Mouse (Mus musculus) hindbrain, embryonic 10.5 days (tissue): ENCODE results near the gene Brd3os. TPM values are rescaled to one million over a fixed set of nuclear protein-coding genes. Genes with fewer than 3 reads are reported as not detected.

ENCODE experiments used
- DNase-seq: peaks from one replicate; pipeline ENCODE4 v3.0.0-alpha.2; 2017; ENCODE audit warnings: low spot score
- H3K27ac ChIP-seq: fragments of 300-500 bp; sonication (generic); 2 replicates; pipeline ENCODE4 v1.5.1; 2016; ENCODE audit warnings: mild to moderate bottlenecking, moderate library complexity
- H3K27me3 ChIP-seq: fragments of 300-500 bp; sonication (generic); 2 replicates; pipeline ENCODE4 v1.6.1; 2016; ENCODE audit warnings: mild to moderate bottlenecking; ENCODE audit not compliant: poor library complexity, insufficient read depth, severe bottlenecking
- H3K36me3 ChIP-seq: fragments of 300-500 bp; sonication (generic); 2 replicates; pipeline ENCODE4 v1.6.1; 2016; ENCODE audit warnings: mild to moderate bottlenecking, moderate library complexity
- H3K4me1 ChIP-seq: fragments of 300-500 bp; sonication (generic); replicated peaks from 2 replicates; pipeline ENCODE4 v1.6.1; 2016; ENCODE audit warnings: mild to moderate bottlenecking
- H3K4me3 ChIP-seq: fragments of 300-500 bp; sonication (generic); 2 replicates; pipeline ENCODE4 v1.5.1; 2016; ENCODE audit warnings: mild to moderate bottlenecking, moderate library complexity
- H3K9me3 ChIP-seq: fragments of 300-500 bp; sonication (generic); 2 replicates; pipeline ENCODE4 v1.6.1; 2016; ENCODE audit warnings: mild to moderate bottlenecking, moderate library complexity
- WGBS: fragments of 180-500 bp; shearing (Covaris S2); methylation state at CpG from one replicate; pipeline ENCODE4 v1.1.7; 2016; 5-methylcytosine and 5-hydroxymethylcytosine counted together
- polyA plus RNA-seq: library from polyadenylated mRNA; unstranded; fragments of >200 nt; fragmentation: Nextera tagmentation; extraction: Ambion mirVana; gene quantifications from 2 replicates; pipeline ENCODE4 v1.2.1, GENCODE M21; 2016

The Brd3os gene
- polyA plus RNA-seq, 1 experiment from 2014 or later = 16.5 TPM

DNA sequence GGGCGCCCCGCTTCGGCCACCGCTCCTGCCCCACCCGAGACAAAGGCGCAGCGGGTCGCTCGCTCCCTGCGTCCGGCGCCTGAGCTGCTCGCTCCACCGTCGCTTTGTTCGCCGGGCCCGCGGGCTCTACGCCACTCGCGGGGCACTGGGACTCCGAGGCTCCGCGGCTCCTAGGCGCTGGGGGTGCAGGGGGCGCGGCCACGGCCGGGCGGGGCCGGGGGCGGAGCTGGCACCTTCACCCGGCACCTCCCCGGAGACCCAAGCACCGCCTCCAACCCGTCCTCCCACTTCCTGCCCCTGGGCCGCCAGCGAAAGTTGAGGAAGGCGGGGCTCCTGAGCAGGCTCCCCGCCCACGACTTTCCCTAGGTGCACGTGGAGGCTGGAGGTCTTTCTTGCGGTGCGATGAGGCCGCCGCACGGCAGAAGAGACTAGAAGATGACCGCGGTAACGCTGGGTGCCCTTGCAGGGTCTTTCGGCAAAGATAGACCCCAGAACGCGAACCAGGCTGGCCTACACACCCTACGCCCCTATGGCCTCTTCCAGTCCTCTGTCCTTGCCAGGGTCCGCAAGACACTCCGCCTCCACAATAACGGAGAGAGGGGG is 15.2 kb upstream of the Brd3os start, which contains the start of gene Vav2:
TSS of gene Vav2 (minus strand) at position 179 of the 603 bp plus-strand sequence.
- Histone ChIP-seq H3K4me3 (peak within 1 kb of the TSS; percentile 96), H3K27me3 (no peaks in the 10 kb centered on the region), H3K9me3 (no peaks in the 10 kb centered on the region), H3K36me3 (peaks cover 11% of the 10 kb centered on the region), H3K27ac (peak within 1 kb of the TSS; percentile 98), H3K4me1 (peaks cover 58% of the 10 kb centered on the region)
- WGBS = under 1% methylated on average over 58 of the region's 58 CpGs
- peak; percentile 94 for DNase-seq

GRCm38 (mm10) chr2:27428071-27428470 is 14.1 kb upstream of the Brd3os start:
- peak; percentile 89 for DNase-seq
- Histone ChIP-seq H3K4me1 (peaks cover 48% of the 10 kb centered on the region), H3K27ac (peak overlapping the region; percentile 40; the same call in 1 of the 2 replicates), H3K9me3 (no peaks in the 10 kb centered on the region), H3K4me3 (peak overlapping the region; percentile 96; the same call in 1 of the 2 replicates), H3K27me3 (no peaks in the 10 kb centered on the region), H3K36me3 (no peaks in the 10 kb centered on the region)
- WGBS = 0% methylated on average over 4 of the region's 4 CpGs

GRCm38 (mm10) chr2:27430621-27431020 is 11.5 kb upstream of the Brd3os start:
- H3K4me1 ChIP-seq = peaks cover 31% of the 10 kb centered on the region
- no peaks in the 10 kb centered on the region for H3K36me3 ChIP-seq
- H3K4me3 ChIP-seq = no peak overlapping the region
- H3K27me3 ChIP-seq = no peaks in the 10 kb centered on the region
- WGBS = 93% methylated on average over 7 of the region's 7 CpGs
- no peak for DNase-seq
- no peak overlapping the region for H3K27ac ChIP-seq
- no peaks in the 10 kb centered on the region for H3K9me3 ChIP-seq

GRCm38 (mm10) chr2:27432599-27432998 is 9.5 kb upstream of the Brd3os start:
- H3K9me3 ChIP-seq = no peaks in the 10 kb centered on the region
- H3K4me3 ChIP-seq = no peak overlapping the region
- no peak overlapping the region for H3K27ac ChIP-seq
- H3K27me3 ChIP-seq = no peaks in the 10 kb centered on the region
- no peaks in the 10 kb centered on the region for H3K36me3 ChIP-seq
- no peak for DNase-seq
- H3K4me1 ChIP-seq = peaks cover 14% of the 10 kb centered on the region
- 80% methylated on average over 2 of the region's 2 CpGs for WGBS

GRCm38 (mm10) chr2:27437876-27438275 is 4.2 kb upstream of the Brd3os start:
- Histone ChIP-seq H3K4me1 (peaks cover 25% of the 10 kb centered on the region), H3K9me3 (no peaks in the 10 kb centered on the region), H3K4me3 (no peak overlapping the region), H3K36me3 (no peaks in the 10 kb centered on the region), H3K27ac (no peak overlapping the region), H3K27me3 (no peaks in the 10 kb centered on the region)
- 65% methylated on average over 1 of the region's 1 CpGs for WGBS
- no peak for DNase-seq

GRCm38 (mm10) chr2:27438281-27438680 is 3.8 kb upstream of the Brd3os start:
- WGBS = 23% methylated on average over 11 of the region's 11 CpGs
- H3K36me3 ChIP-seq = no peaks in the 10 kb centered on the region
- H3K4me3 ChIP-seq = no peak overlapping the region
- no peaks in the 10 kb centered on the region for H3K27me3 ChIP-seq
- no peaks in the 10 kb centered on the region for H3K9me3 ChIP-seq
- H3K4me1 ChIP-seq = peaks cover 29% of the 10 kb centered on the region
- H3K27ac ChIP-seq = no peak overlapping the region
- no peak for DNase-seq

DNA sequence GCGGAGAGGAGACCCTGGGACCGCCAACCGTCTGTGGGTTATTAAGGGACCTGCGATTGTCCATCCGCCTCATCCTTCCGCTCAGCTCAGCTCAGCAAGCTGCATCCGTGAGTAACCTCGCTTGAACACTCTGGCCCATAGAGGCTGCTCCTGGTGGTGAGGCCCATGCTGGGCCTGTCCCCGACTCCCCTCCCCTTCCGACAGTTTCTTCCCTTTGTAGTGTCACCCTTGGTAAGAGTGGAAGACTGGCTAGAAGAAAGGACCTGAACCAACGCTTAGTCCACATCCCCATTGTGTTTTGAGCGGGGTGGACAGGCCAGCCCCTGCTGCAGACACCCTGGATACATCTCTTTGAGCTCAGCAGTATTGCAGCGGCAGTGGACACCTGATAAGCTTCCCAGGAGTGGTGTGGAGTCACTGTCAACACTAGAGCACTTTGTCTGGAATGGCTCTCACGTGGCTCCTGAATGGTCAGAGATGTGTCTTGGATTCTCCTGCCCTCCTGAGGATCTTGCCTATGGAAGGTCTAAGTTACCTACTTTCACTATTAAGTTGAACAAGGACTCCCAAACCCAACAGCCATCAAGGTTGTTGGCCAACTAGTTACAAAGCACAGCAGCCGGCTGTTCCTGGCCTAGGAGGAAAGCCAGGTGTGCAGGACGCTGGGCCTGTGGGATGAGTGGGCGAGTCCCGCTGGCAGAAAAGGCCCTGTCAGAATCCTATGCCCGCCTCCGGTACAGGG is 755 bp downstream of the Brd3os start:
- Histone ChIP-seq H3K4me1 (peaks cover 21% of the 10 kb centered on the region), H3K27me3 (no peaks in the 10 kb centered on the region), H3K27ac (peak overlapping the region; percentile 90), H3K4me3 (peak overlapping the region; percentile 79), H3K9me3 (no peaks in the 10 kb centered on the region), H3K36me3 (peaks cover 41% of the 10 kb centered on the region)
- WGBS = 34% methylated on average over 20 of the region's 20 CpGs
- no peak for DNase-seq

GRCm38 (mm10) chr2:27443450-27443708 is 1.3 kb downstream of the Brd3os start:
- Histone ChIP-seq H3K4me1 (peaks cover 17% of the 10 kb centered on the region), H3K36me3 (peaks cover 46% of the 10 kb centered on the region), H3K4me3 (peak overlapping the region; percentile 79), H3K27me3 (no peaks in the 10 kb centered on the region), H3K9me3 (no peaks in the 10 kb centered on the region), H3K27ac (no peak overlapping the region)
- no peak for DNase-seq
- WGBS = 81% methylated on average over 5 of the region's 5 CpGs

DNA sequence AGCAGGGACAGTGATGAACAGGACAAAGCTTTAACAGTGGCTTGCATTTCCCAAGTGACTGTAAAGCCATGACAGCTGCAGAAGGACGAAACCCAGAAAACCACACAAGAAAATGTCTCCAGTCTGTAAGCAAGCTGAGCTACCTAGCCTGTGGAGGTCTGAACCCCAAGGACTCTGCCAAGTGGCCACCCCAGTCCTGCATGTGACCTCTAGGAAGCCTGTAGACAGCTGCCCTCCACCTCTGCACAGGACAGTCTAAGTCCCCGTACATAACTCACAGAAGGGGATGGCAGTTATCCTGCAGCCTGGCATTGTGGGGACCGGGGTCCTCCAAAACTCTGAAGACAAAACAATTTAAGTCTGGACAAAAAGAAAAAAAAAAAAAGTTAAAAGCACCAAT is 3.8 kb downstream of the Brd3os start:
- 95% methylated on average over 3 of the region's 3 CpGs for WGBS
- H3K27ac ChIP-seq = no peak overlapping the region
- no peak for DNase-seq
- H3K36me3 ChIP-seq = peaks cover 72% of the 10 kb centered on the region
- H3K27me3 ChIP-seq = no peaks in the 10 kb centered on the region
- H3K4me3 ChIP-seq = no peak overlapping the region
- H3K4me1 ChIP-seq = peaks cover 16% of the 10 kb centered on the region
- H3K9me3 ChIP-seq = no peaks in the 10 kb centered on the region

GRCm38 (mm10) chr2:27446812-27447211 is 4.7 kb downstream of the Brd3os start:
- no peaks in the 10 kb centered on the region for H3K27me3 ChIP-seq
- whole genome bisulfite sequencing = 93% methylated on average over 8 of the region's 8 CpGs
- H3K4me3 ChIP-seq = no peak overlapping the region
- H3K4me1 ChIP-seq = peaks cover 14% of the 10 kb centered on the region
- no peaks in the 10 kb centered on the region for H3K9me3 ChIP-seq
- peaks cover 81% of the 10 kb centered on the region for H3K36me3 ChIP-seq
- H3K27ac ChIP-seq = no peak overlapping the region
- no peak for DNase-seq

GRCm38 (mm10) chr2:27447782-27448181 is 5.7 kb downstream of the Brd3os start:
- Histone ChIP-seq H3K4me1 (peaks cover 6% of the 10 kb centered on the region), H3K27ac (no peak overlapping the region), H3K4me3 (no peak overlapping the region), H3K36me3 (peaks cover 90% of the 10 kb centered on the region), H3K9me3 (no peaks in the 10 kb centered on the region), H3K27me3 (no peaks in the 10 kb centered on the region)
- 89% methylated on average over 5 of the region's 5 CpGs for WGBS
- no peak for DNase-seq

DNA sequence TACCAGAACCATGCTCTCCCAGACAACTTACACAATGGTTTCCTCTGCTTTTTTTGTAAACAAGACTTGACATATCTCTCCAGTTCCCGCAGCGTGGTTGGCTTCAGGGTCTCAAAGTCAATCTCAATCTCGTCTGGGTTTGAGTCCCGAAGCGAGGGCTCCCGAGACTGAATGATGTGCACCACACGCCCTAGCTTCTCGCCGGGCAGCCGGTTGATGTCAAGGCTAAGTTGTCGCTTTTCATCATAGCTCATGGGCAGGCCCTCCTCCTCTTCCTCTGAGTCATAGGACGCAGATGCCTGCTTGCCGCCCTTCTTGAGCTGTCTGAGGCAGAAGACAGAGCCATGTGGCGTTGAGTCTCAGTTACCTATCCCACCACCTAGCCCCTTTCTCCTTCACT is 8.1 kb downstream of the Brd3os start:
- H3K27me3 ChIP-seq = no peaks in the 10 kb centered on the region
- peaks cover 99% of the 10 kb centered on the region for H3K36me3 ChIP-seq
- H3K4me3 ChIP-seq = no peak overlapping the region
- no peak overlapping the region for H3K27ac ChIP-seq
- H3K4me1 ChIP-seq = no peaks in the 10 kb centered on the region
- no peaks in the 10 kb centered on the region for H3K9me3 ChIP-seq
- DNase-seq = no peak
- WGBS = 93% methylated on average over 14 of the region's 14 CpGs

GRCm38 (mm10) chr2:27459735-27460134 is 17.6 kb downstream of the Brd3os start:
- no peak overlapping the region for H3K27ac ChIP-seq
- 89% methylated on average over 7 of the region's 7 CpGs for WGBS
- peaks cover 100% of the 10 kb centered on the region for H3K36me3 ChIP-seq
- DNase-seq = no peak
- no peak overlapping the region for H3K4me3 ChIP-seq
- no peaks in the 10 kb centered on the region for H3K4me1 ChIP-seq
- no peaks in the 10 kb centered on the region for H3K27me3 ChIP-seq
- no peaks in the 10 kb centered on the region for H3K9me3 ChIP-seq
